Mouse (Mus musculus) brain, embryonic 14.5 days (tissue): ENCODE measurements at regions not wholly inside any gene's neighbourhood (a gene's known extent, or its start where the extent isn't known, plus 50 kb on each side); places are given as distances from the start of the nearest gene placed in this dataset.

Experiments used
- CTCF ChIP-seq: fragments of 200-500 bp; IDR thresholded peaks from 2 replicates; pipeline ENCODE4 v1.5.1; 2012; ENCODE audit warnings: inconsistent platforms, mild to moderate bottlenecking, moderate library complexity, borderline replicate concordance; ENCODE audit not compliant: insufficient read depth, insufficient read length; ENCODE audit errors: extremely low read depth
- POLR2A ChIP-seq: fragments of 200-500 bp; IDR thresholded peaks from 2 replicates; pipeline ENCODE4 v1.6.1; 2012; ENCODE audit warnings: mild to moderate bottlenecking, inconsistent platforms, borderline replicate concordance; ENCODE audit not compliant: poor library complexity, insufficient read depth, insufficient read length, severe bottlenecking; ENCODE audit errors: extremely low read depth

GRCm38 (mm10) chr8:73512613-73513012 lies 159.3 kb upstream of the Large1 start:
- TF ChIP-seq POLR2A (no peak), CTCF (no peak)
